Mouse (Mus musculus) gonadal fat pad, adult 2 months (tissue): Measurements from ENCODE around the gene Ago1. TPM values are rescaled to one million over a fixed set of nuclear protein-coding genes. Genes with fewer than 3 reads are reported as not detected.

ENCODE experiments used
- DNase-seq: peaks from one replicate; pipeline ENCODE4 v3.0.0-alpha.2; 2012; ENCODE audit warnings: low read depth
- polyA plus RNA-seq: library from polyadenylated mRNA; depleted of rRNA; stranded (reverse); fragments of >200 nt; gene quantifications from 2 replicates; pipeline ENCODE4 v1.2.3, GENCODE M21; 2012; rRNA removed

Ago1 gene
- polyA plus RNA-seq: 15.4 and 20.8 TPM in 2 replicates

- no peak for DNase-seq
These were observed at the start of gene Ago1 for GRCm38 (mm10) chr4:126468285-126468901. TSS of gene Ago1 (minus strand) at chr4:126468583.

DNA sequence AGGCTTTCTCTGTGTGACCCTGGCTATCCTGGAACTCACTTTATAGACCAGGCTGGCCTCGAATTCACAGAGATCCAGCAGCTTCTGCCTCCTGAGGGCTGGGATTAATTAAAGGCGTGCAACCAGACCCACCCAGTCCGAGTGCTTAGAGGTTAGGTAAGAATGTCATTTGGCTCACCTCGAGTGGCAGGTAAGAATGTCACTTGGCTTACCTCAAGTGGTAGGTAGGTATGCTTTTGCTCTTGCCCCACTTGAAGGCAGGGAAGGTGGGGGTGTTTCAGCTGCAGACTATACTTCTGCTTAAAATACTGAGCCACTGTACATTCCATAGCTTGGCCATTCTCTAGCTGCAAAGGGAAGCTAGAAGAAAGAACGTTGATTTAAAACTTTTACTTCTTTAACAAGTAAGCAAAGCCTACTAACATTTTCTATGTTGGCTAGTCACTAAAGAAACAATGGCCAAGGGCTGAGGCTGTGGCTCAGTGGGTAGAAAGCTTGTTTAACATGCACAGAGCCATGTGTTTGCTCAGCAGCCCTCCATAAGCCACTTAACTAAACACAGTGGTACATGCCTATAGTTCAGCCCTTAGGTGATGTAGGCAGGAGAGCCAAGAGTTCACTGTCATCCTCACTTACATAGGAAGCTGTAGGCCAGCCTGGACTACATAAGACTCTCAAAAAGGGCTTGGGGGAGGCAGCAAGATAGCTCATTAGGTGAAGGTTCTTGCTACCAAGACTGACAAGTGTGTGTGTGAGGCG, 44.1 kb upstream of the Ago1 start:
- DNase-seq: no peak

- DNase-seq: no peak
These were observed 42.6 kb upstream of the Ago1 start for GRCm38 (mm10) chr4:126511013-126511412.

- DNase-seq: no peak
These were observed 40.7 kb upstream of the Ago1 start for GRCm38 (mm10) chr4:126509072-126509471.

DNA sequence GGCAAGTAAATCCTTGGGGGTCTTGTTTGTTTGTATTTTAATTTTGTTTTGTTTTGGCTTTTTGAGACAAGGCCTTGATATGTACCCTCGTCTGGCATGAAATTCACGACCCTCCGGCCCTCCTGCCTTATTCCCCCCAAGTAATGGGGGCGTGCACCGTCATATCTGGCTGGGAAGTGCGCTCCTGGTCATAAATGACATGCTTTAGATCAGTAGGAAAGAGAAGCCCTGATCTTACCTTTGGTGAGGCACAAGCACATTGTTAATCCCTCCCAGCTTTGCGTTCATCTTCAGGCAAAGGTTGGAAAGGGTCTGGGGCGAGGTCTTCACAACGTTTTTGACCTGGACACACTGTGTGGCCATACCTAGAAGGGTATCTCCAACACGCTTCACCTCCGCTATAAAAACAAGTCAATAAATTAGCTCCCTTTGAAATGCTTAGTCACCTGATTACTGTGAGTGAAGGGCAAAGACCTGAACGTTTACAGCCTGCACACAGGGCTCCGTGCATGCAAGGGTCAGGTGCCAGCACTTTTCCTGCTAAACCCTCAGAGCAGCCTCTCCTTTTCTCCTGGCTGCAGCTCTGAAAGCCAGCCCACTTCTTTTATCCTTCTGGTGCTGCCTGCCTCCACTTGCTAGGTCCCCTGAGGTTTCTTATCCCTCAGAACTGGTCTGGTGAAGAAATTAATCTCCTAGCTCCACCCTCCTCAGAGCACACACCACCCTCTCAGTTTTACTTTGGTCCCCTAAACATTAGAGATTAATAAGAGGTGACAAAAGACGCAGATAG, 39.9 kb upstream of the Ago1 start:
- peak; percentile 86 for DNase-seq

- DNase-seq: no peak
These were observed 34.6 kb upstream of the Ago1 start for GRCm38 (mm10) chr4:126502977-126503309.

GRCm38 (mm10) chr4:126502141-126502976, 34.0 kb upstream of the Ago1 start:
- no peak for DNase-seq

DNA sequence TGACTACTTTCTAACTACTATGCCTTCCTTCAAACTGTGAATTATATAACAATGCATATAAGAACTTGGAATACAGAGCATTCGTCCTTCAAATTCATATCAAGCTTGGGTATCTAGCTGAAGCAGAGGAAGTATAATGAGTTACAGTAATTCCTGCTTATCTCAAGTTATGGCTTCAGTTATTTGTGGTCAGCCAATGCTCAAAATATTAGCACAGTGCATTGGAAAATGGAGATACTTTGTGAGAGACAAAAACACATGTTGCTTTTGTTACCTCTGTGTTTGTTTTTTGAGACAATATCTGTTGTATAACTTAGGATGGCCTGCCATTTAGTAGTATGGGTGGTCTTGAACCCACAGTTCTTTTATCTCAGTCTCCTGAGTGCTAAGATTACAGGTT, 30.2 kb upstream of the Ago1 start:
- DNase-seq: no peak

- DNase-seq: peak; percentile 89
These were observed 28.6 kb upstream of the Ago1 start for GRCm38 (mm10) chr4:126496963-126497362.

GRCm38 (mm10) chr4:126495942-126496790, 27.8 kb upstream of the Ago1 start:
- DNase-seq: peak; percentile 75

GRCm38 (mm10) chr4:126495453-126495852, 27.1 kb upstream of the Ago1 start:
- no peak for DNase-seq

DNA sequence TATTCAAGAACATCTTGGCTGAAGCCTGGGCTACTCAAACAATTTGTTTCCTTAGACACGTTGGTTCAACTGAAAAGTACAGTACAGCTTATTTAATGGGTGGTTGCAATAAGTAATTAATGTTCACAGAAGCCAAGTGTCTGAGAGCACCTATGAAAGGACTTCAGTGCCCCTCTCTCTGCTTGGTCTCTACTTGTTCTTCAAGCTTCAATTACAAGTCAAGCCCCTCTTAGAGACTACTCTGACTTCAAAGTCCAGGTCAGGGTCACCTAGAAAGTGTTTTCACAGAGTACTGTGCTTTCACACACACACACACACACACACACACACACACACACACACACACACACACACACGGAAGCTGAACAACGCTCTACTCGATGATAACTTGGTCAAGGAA, 25.0 kb upstream of the Ago1 start:
- DNase-seq: no peak

DNA sequence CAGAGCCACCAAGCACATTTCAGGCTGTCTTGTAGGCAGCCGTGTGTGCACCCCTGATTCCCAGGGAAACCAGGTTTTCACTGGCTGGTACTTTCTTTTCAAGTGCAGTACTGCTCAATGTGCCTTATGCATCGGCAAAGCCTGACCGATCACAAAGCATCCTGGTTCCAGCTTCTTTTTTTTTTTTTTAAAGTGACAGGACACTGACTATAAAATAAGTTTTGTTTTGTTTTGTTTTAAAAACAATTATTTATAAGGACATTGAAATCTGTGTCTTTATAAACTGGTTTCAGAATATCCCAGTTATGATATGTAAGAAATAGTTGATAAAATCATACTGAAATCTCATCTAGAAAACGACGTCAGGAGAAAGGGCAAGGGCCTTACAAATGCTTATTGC, 23.6 kb upstream of the Ago1 start:
- DNase-seq: no peak

- DNase-seq: no peak
These were observed 22.3 kb upstream of the Ago1 start for GRCm38 (mm10) chr4:126490726-126491125.

DNA sequence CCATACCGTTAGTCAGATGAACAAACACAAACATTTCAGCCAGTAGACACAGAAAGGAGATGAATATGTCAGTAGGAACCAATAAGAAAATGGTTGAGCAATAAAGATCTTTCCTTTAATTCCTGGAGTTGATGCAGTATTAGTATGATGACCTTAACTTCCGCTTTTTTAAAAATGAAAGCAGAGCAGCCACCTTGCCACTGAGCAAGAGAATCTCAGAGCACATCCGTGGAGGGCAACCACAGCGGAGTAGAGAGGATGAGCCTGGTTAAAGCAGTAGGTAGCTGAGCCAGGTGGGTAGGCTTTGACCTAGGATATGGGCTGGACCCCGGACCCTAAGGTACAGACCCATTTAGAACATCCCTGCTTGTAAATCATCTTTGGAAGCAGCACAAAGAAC, 21.4 kb upstream of the Ago1 start:
- DNase-seq: no peak

DNA sequence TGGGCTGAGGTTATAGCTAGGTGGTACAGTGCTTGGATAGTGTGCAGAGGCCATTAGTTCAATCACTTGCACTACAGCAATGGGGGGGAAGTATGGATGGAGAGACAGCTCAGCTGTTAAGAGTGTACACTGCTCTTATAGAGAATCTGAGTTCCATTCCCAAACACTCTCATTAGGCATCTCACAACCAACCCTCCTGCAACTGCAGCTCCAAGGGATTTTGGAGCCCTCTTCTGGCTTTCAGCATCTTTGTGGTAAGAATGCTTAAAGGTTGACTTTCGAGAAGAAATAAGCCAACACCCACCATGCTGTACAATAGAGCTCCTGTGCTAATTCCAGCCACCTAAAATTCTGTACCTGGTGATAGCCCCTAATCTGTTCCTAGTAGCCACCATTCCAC, 17.8 kb upstream of the Ago1 start:
- no peak for DNase-seq

GRCm38 (mm10) chr4:126485065-126485464, 16.7 kb upstream of the Ago1 start:
- DNase-seq: no peak

DNA sequence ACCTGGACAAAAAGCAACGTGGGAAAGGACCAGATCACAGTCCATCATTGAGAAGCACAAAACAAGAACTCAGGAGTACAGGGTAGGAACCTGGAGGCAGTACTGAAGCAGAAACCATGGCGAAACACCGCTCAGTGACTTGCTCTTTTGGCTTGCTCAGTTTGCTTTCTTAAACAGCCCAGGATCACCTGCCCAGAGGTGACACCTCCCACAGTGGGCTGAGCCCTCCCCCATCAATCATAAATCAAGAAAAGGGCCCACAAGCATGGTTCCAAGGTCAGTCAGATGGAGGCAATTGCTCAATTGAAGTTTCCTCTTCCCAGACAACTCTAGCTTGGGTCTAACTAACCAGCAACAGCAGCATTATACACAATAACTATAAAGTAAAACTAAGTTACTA, 15.5 kb upstream of the Ago1 start:
- no peak for DNase-seq

- DNase-seq: no peak
These were observed 14.6 kb upstream of the Ago1 start for GRCm38 (mm10) chr4:126482951-126483350.

GRCm38 (mm10) chr4:126481461-126481860, 13.1 kb upstream of the Ago1 start:
- DNase-seq: no peak

- DNase-seq: no peak
These were observed 11.9 kb upstream of the Ago1 start for GRCm38 (mm10) chr4:126480288-126480687.
